Mouse (Mus musculus) erythroid progenitor cell, adult 5-6 weeks (primary cell): ENCODE measurements around the gene Gm21258. TPM values are rescaled to one million over a fixed set of nuclear protein-coding genes. Genes with fewer than 3 reads are reported as not detected.
"Not testable (repeated sequence)": the region's sequence is repeated elsewhere in the genome, so short reads cannot be mapped to it uniquely, and the experiment has no call there.

Experiments used
- ATAC-seq: replicated peaks from 2 replicates; pipeline ENCODE4 v1.8.0; 2016; ENCODE audit warnings: moderate number of reproducible peaks, mild to moderate bottlenecking, moderate TSS enrichment, inconsistent platforms; ENCODE audit not compliant: poor library complexity, low FRiP score, severe bottlenecking
- total RNA-seq, 2 experiments: library from RNA; stranded (forward) in 1 of 2; stranded (reverse) in 1 of 2; fragments of 150-400 nt in 1 of 2; fragments of 186-747, 209-891 nt in 1 of 2; gene quantifications; 2 replicates each; pipeline versions ENCODE4 v1.2.3 to v1.2.4; 2015 to 2017; ENCODE audit warnings: low replicate concordance in 2 of 2

Gene Gm21258
- not detected in 2 replicates for total RNA-seq (2015; ENCODE audit: low replicate concordance)
- total RNA-seq (2017; ENCODE audit: low replicate concordance): not detected in 2 replicates

GRCm38 (mm10) chrY:52779740-52780139 lies at the start of gene Gm21258:
TSS of gene Gm21258 (plus strand) at chrY:52780040.
- not testable (repeated sequence) for ATAC-seq
